Mouse (Mus musculus) hindbrain, embryonic 12.5 days (tissue): ENCODE results near the gene Rabl2. TPM values are rescaled to one million over a fixed set of nuclear protein-coding genes. Genes with fewer than 3 reads are reported as not detected.

Source experiments
- ATAC-seq: fragments of 200-750 bp; cut with Nextera tagmentation; 2 replicates; pipeline ENCODE4 v1.8.0; 2017; ENCODE audit warnings: moderate TSS enrichment; ENCODE audit not compliant: low FRiP score
- H3K27ac ChIP-seq: fragments of 300-500 bp; sonication (generic); 2 replicates; pipeline ENCODE4 v1.5.1; 2016; ENCODE audit warnings: mild to moderate bottlenecking
- H3K27me3 ChIP-seq: fragments of 300-500 bp; sonication (generic); 2 replicates; pipeline ENCODE4 v1.6.1; 2016; ENCODE audit warnings: mild to moderate bottlenecking
- H3K36me3 ChIP-seq: fragments of 300-500 bp; sonication (generic); 2 replicates; pipeline ENCODE4 v1.6.1; 2016; ENCODE audit warnings: mild to moderate bottlenecking
- H3K4me1 ChIP-seq: fragments of 300-500 bp; sonication (generic); 2 replicates; pipeline ENCODE4 v1.6.1; 2016
- H3K4me2 ChIP-seq: fragments of 300-500 bp; sonication (generic); replicated peaks from 2 replicates; pipeline ENCODE4 v1.6.1; 2016; ENCODE audit warnings: mild to moderate bottlenecking
- H3K4me3 ChIP-seq: fragments of 300-500 bp; sonication (generic); 2 replicates; pipeline ENCODE4 v1.5.1; 2016; ENCODE audit warnings: mild to moderate bottlenecking
- H3K9ac ChIP-seq: fragments of 300-500 bp; sonication (generic); 2 replicates; pipeline ENCODE4 v1.6.1; 2016; ENCODE audit warnings: mild to moderate bottlenecking, moderate library complexity
- H3K9me3 ChIP-seq: fragments of 300-500 bp; sonication (generic); replicated peaks from 2 replicates; pipeline ENCODE4 v1.6.1; 2016; ENCODE audit warnings: mild to moderate bottlenecking
- WGBS: fragments of 180-500 bp; shearing (Covaris S2); methylation state at CpG from one replicate; pipeline ENCODE4 v1.1.7; 2016; 5-methylcytosine and 5-hydroxymethylcytosine counted together
- polyA plus RNA-seq: library from polyadenylated mRNA; unstranded; fragments of >200 nt; fragmentation: Nextera tagmentation; extraction: Ambion mirVana; gene quantifications from 2 replicates; pipeline ENCODE4 v1.2.1, GENCODE M21; 2016

Rabl2 gene
- polyA plus RNA-seq: 61.3 and 71.5 TPM in 2 replicates

GRCm38 (mm10) chr15:89591723-89592455 lies at the start of gene Rabl2:
Rabl2 (minus strand) TSS chr15:89591923.
- H3K4me3 ChIP-seq: peak within 1 kb of the TSS; percentile 76
- peak; percentile 95 for ATAC-seq
- under 1% methylated on average over 35 of the region's 35 CpGs for WGBS
- peaks cover 19% of the 10 kb centered on the region for H3K36me3 ChIP-seq
- peaks cover 17% of the 10 kb centered on the region for H3K4me1 ChIP-seq
- H3K9ac ChIP-seq: peak within 1 kb of the TSS; percentile 84
- H3K27me3 ChIP-seq: no peaks in the 10 kb centered on the region
- H3K9me3 ChIP-seq: no peaks in the 10 kb centered on the region
- peak within 1 kb of the TSS; percentile 81 for H3K4me2 ChIP-seq
- peak within 1 kb of the TSS; percentile 74 for H3K27ac ChIP-seq

- Histone ChIP-seq H3K27me3 (no peaks in the 10 kb centered on the region), H3K9me3 (no peaks in the 10 kb centered on the region), H3K27ac (no peak overlapping the region), H3K4me2 (no peak overlapping the region), H3K4me3 (no peak overlapping the region), H3K36me3 (no peaks in the 10 kb centered on the region), H3K4me1 (no peaks in the 10 kb centered on the region), H3K9ac (no peak overlapping the region)
- 12% methylated on average over 6 of the region's 6 CpGs for WGBS
- no peak for ATAC-seq
These were observed 31.9 kb upstream of the Rabl2 start for GRCm38 (mm10) chr15:89623626-89623959.

- Histone ChIP-seq H3K9ac (no peak overlapping the region), H3K4me1 (no peaks in the 10 kb centered on the region), H3K4me2 (no peak overlapping the region), H3K27ac (no peak overlapping the region), H3K27me3 (no peaks in the 10 kb centered on the region), H3K9me3 (no peaks in the 10 kb centered on the region), H3K4me3 (no peak overlapping the region), H3K36me3 (no peaks in the 10 kb centered on the region)
- 65% methylated on average over 5 of the region's 5 CpGs for WGBS
- no peak for ATAC-seq
These were observed 31.4 kb upstream of the Rabl2 start for GRCm38 (mm10) chr15:89622959-89623625.

- 78% methylated on average over 12 of the region's 12 CpGs for WGBS
- Histone ChIP-seq H3K4me1 (no peaks in the 10 kb centered on the region), H3K36me3 (no peaks in the 10 kb centered on the region), H3K9ac (no peak overlapping the region), H3K4me3 (no peak overlapping the region), H3K27ac (no peak overlapping the region), H3K27me3 (no peaks in the 10 kb centered on the region), H3K4me2 (no peak overlapping the region), H3K9me3 (no peaks in the 10 kb centered on the region)
- peak; percentile 26; the same call in 1 of the 2 replicates for ATAC-seq
These were observed 30.7 kb upstream of the Rabl2 start for GRCm38 (mm10) chr15:89622312-89622958.

GRCm38 (mm10) chr15:89607888-89608287 lies 16.2 kb upstream of the Rabl2 start:
- WGBS: 89% methylated on average over 9 of the region's 9 CpGs
- Histone ChIP-seq H3K4me2 (no peak overlapping the region), H3K4me1 (no peaks in the 10 kb centered on the region), H3K9ac (no peak overlapping the region), H3K9me3 (no peaks in the 10 kb centered on the region), H3K27me3 (no peaks in the 10 kb centered on the region), H3K27ac (no peak overlapping the region), H3K36me3 (no peaks in the 10 kb centered on the region), H3K4me3 (no peak overlapping the region)
- no peak for ATAC-seq

GRCm38 (mm10) chr15:89607480-89607879 lies 15.8 kb upstream of the Rabl2 start:
- Histone ChIP-seq H3K27ac (no peak overlapping the region), H3K4me2 (no peak overlapping the region), H3K36me3 (no peaks in the 10 kb centered on the region), H3K4me3 (no peak overlapping the region), H3K9me3 (no peaks in the 10 kb centered on the region), H3K4me1 (no peaks in the 10 kb centered on the region), H3K27me3 (no peaks in the 10 kb centered on the region), H3K9ac (no peak overlapping the region)
- 86% methylated on average over 8 of the region's 8 CpGs for WGBS
- no peak for ATAC-seq

- 86% methylated on average over 12 of the region's 12 CpGs for WGBS
- ATAC-seq: no peak
- Histone ChIP-seq H3K27me3 (no peaks in the 10 kb centered on the region), H3K4me1 (no peaks in the 10 kb centered on the region), H3K4me2 (no peak overlapping the region), H3K9ac (no peak overlapping the region), H3K9me3 (no peaks in the 10 kb centered on the region), H3K4me3 (no peak overlapping the region), H3K36me3 (no peaks in the 10 kb centered on the region), H3K27ac (no peak overlapping the region)
These were observed 14.3 kb upstream of the Rabl2 start for GRCm38 (mm10) chr15:89605822-89606570.

- WGBS: 44% methylated on average over 4 of the region's 4 CpGs
- ATAC-seq: peak; percentile 52; the same call in 1 of the 2 replicates
- H3K9ac ChIP-seq: no peak overlapping the region
These were observed 825 bp upstream of the Rabl2 start for GRCm38 (mm10) chr15:89592548-89592947.

GRCm38 (mm10) chr15:89591317-89591716 lies 406 bp downstream of the Rabl2 start:
- Histone ChIP-seq H3K4me3 (peak overlapping the region; percentile 76), H3K9me3 (no peaks in the 10 kb centered on the region), H3K27me3 (no peaks in the 10 kb centered on the region), H3K36me3 (peaks cover 25% of the 10 kb centered on the region), H3K9ac (peak overlapping the region; percentile 84), H3K4me1 (peaks cover 17% of the 10 kb centered on the region), H3K4me2 (peak overlapping the region; percentile 81), H3K27ac (peak overlapping the region; percentile 74)
- WGBS: 4% methylated on average over 30 of the region's 30 CpGs
- peak; percentile 38; the same call in 1 of the 2 replicates for ATAC-seq

More at GRCm38 (mm10) chr15:89592548-89592947, 825 bp upstream of the Rabl2 start:
- Histone ChIP-seq H3K4me2 (peak overlapping the region; percentile 81), H3K4me3 (peak overlapping the region; percentile 76), H3K9me3 (no peaks in the 10 kb centered on the region), H3K36me3 (peaks cover 12% of the 10 kb centered on the region), H3K27me3 (no peaks in the 10 kb centered on the region), H3K27ac (no peak overlapping the region), H3K4me1 (peaks cover 17% of the 10 kb centered on the region)

GRCm38 (mm10) chr15:89589146-89589545 lies 2.6 kb downstream of the Rabl2 start:
- no peak for ATAC-seq
- Histone ChIP-seq H3K27ac (no peak overlapping the region), H3K4me2 (no peak overlapping the region), H3K4me3 (no peak overlapping the region), H3K36me3 (peaks cover 30% of the 10 kb centered on the region), H3K9ac (no peak overlapping the region), H3K27me3 (no peaks in the 10 kb centered on the region), H3K9me3 (no peaks in the 10 kb centered on the region), H3K4me1 (peaks cover 20% of the 10 kb centered on the region)
- WGBS: 88% methylated on average over 5 of the region's 5 CpGs

GRCm38 (mm10) chr15:89585631-89586030 lies 6.1 kb downstream of the Rabl2 start:
- Histone ChIP-seq H3K36me3 (peaks cover 52% of the 10 kb centered on the region), H3K4me3 (no peak overlapping the region), H3K27me3 (no peaks in the 10 kb centered on the region), H3K9ac (no peak overlapping the region), H3K4me1 (peaks cover 9% of the 10 kb centered on the region), H3K9me3 (no peaks in the 10 kb centered on the region), H3K4me2 (no peak overlapping the region), H3K27ac (no peak overlapping the region)
- ATAC-seq: no peak
- whole genome bisulfite sequencing: 92% methylated on average over 11 of the region's 11 CpGs

GRCm38 (mm10) chr15:89585101-89585500 lies 6.6 kb downstream of the Rabl2 start:
- Histone ChIP-seq H3K27me3 (no peaks in the 10 kb centered on the region), H3K9ac (no peak overlapping the region), H3K4me2 (no peak overlapping the region), H3K36me3 (peaks cover 52% of the 10 kb centered on the region), H3K4me1 (peaks cover 4% of the 10 kb centered on the region; the same call in 1 of the 2 replicates), H3K27ac (no peak overlapping the region), H3K4me3 (no peak overlapping the region), H3K9me3 (no peaks in the 10 kb centered on the region)
- no peak for ATAC-seq
- 86% methylated on average over 5 of the region's 5 CpGs for WGBS
